Mouse (Mus musculus): Measurements from ENCODE around the gene Armc12.

Gene Armc12

DNA sequence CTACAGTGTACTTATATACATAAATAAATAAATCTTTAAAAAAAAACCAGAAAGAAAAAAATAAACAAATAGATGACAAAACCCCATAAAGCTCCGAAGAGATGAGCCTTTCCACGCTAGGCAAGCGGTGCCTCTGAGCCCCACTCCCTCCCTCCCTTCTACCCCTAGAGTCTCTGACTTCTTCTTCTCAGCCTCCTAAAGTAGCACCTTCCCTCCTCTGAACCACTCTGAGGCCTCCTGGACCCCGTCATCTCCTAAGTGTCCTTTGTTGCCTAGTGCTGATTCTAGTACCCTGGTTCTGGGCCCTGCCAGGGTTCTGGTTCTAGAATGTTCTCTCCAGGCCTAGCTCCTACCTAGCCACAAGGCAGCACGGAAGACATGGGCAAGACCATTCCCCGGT, at the start of gene Armc12:
TSS of gene Armc12 (plus strand) at position 301 of the 400 bp plus-strand sequence.
- no peak for DNase-seq (ENCODE audit: low spot score in 2 of 2)

GRCm38 (mm10) chr17:28484704-28485445, 45.7 kb upstream of the Armc12 start:
- DNase-seq (ENCODE audit: low spot score in 2 of 2) = no peak

DNA sequence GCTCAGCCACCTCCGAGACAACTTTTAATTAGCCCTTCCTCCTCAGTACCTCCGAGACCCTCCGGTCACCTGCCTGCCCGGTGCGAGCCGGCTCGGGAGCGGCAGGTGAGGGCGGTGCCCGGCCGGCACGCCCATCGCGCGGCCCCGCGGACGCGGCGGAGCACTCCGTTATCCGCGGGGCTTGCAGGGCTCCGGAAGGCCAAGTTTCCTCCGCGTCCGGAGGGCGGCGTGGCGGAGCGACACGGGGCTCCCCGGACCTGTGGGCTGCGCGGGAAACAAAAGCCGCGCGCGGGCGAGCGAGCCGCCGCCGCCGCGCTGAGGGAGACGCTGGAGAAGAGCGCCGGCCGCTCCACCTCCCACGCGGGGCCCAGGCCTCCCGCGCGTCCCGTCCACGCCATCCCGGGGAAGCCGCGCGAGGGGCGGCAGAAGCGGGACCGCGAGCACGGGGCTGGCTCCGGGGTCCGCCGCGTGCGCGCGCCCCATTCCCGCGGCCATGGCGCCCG, 45.1 kb upstream of the Armc12 start:
- no peak for DNase-seq (ENCODE audit: low spot score in 2 of 2)

- peak; percentile 93 to 96 for DNase-seq (ENCODE audit: low spot score in 2 of 2)
These were observed 44.6 kb upstream of the Armc12 start for GRCm38 (mm10) chr17:28485977-28486400.

DNA sequence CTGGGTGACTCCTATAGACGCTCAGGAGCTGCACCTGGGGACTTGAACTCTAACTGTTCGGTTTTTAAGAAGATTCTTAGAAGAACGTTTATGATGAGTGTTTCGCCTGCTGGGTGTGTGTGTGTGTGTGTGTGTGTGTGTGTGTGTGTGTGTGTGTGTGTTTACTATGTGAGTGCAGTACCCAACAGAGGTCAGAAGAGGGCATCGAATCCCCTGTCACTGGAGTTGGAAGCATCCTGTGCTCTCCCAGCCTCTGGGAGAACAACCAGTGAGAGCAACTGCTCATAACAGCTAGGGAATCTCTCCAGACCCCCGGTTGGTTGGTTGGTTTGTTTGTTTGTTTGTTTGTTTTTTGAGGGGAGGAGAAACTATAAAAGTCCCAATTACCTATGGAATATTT, 43.9 kb upstream of the Armc12 start:
- no peak for DNase-seq (ENCODE audit: low spot score in 2 of 2)

DNA sequence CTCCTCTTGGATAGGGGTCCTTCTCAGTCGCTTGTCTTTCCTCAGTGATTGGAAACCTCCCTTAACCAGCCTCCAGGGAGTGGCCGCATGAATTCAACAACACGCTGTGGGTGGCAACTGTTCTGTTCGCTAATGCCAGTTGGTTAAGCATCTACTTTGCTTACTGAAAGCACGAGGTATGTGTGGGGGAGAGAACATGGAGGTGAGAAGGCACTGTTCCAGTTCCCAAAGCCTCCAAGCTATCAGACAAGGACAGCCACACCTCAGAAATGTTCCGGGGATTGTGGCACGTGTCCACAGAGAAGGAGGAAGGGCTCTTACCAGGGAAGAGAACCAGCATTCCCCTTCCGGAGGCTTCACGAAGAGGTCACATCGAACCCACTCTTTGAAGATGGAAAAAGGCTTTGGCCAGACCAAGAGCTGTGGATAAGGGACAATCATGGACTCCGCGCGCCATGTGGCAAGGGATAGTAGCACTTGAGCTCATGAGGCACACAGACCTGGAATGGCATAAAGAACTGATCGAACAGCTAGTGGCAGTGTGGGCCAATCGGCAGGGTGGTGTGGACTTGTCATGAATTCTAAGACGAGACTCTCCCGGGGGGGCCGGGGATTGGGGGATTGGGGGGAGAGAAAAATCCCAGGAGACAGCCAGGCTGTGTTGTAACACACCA, 42.9 kb upstream of the Armc12 start:
- DNase-seq (ENCODE audit: low spot score in 2 of 2) = no peak

DNA sequence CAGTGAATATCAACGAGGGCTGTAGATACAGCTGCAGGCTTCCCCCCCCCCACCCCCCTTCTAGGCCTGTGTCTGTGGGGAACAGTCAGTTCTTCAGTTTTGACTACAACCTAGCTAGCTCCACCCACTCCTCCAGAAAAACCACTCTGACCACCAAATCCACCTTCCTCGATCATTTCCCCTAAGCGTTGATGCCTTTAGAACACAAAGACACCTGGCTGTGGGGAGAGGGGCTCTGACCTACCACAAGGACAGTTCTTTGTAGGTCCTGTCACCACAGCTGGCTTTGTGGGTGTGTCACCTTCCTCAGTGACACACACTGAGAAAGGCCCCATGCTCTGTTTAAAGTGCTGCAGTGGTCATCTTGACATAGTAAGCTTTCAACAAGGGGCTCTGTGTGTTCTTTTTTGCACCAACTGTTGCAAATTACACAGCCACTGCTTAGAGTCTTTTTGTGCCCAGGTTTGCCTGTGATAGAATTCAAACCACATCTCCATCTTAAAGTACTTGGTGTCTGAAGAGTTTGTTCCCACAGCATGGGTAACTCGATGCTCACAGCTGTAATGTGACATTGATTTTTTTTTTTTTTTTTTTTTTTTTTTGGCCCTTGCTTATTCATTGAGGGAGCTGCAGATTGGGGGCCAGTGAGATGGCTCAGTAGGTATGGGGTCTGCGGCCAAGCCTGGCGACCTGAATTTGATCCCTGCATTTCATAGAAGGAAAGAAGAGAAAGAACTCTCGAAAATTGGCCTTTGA, 42.2 kb upstream of the Armc12 start:
- DNase-seq (ENCODE audit: low spot score in 2 of 2) = no peak

DNA sequence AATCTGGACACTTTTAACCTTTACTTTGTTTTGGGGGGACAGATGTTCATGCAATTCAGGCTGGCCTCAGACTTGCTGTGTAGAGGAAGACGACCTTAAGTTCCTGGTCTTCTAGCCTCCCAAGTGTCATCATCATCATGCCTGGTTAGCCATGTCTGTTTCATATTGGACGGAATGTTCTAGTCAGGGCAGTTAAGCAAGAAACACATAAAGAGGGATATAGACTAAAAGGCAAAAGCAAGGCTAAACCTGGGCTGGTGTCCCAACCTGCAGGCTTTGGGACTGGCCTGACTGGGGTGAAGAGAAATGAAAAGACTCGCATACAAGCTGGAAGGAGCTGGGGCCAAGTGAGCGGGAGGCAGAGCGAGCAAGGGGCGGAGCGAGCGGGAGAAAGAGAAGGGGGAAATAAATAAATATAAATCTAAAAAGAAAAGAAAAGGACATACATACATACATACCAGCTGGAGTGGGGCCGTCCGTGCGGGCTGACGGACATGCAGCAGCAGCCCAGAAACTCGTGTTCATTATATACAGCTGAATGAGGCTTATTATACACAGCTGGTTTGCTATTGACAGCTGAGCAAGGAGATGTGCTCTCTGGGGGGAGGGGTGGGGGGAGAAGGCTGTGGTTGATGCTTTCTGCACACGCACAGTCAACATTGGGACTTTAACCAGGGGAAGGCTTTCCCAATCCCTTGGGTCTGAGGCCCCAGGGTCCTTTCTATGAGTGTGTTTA, 39.4 kb upstream of the Armc12 start:
- DNase-seq (ENCODE audit: low spot score in 2 of 2) = no peak

DNA sequence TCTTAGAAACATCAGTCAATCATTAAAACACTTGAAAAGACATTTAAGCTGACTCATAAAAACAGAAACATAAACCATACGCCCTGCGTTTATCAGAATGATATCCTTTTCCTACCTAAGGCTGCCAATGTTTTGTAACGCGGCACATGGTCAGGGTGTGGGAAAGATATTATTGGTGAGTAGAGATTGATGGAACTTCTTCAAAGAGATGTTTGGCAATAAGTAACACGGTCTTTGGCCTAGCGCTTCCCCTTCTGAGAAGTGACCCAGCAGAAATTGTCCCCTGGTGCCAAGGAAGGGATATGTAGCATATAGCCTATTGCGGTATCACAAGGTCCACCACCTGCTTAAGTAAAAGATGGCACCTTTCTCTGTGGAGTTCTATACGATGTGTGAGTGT, 34.8 kb upstream of the Armc12 start:
- DNase-seq (ENCODE audit: low spot score in 2 of 2) = no peak

DNA sequence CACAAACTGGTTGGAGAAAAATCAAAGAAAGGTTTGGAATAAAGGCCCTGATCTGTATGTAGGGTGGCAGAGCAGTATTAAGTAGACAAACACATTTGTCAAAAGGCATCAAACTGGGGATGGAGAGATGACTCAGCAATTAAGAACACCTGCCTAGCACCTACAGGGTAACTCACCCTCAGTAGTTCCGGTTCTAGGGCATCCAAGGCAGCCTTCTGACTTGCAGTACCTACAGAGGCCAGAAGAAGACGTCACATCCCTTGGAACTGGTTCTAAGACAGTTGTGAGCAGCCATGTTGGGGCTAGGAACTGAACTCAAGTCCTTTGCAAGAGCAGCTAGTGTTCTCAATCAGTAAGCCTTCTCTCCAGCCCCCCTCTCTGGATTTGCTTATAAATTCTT, 31.4 kb upstream of the Armc12 start:
- no peak for DNase-seq (ENCODE audit: low spot score in 2 of 2)

DNA sequence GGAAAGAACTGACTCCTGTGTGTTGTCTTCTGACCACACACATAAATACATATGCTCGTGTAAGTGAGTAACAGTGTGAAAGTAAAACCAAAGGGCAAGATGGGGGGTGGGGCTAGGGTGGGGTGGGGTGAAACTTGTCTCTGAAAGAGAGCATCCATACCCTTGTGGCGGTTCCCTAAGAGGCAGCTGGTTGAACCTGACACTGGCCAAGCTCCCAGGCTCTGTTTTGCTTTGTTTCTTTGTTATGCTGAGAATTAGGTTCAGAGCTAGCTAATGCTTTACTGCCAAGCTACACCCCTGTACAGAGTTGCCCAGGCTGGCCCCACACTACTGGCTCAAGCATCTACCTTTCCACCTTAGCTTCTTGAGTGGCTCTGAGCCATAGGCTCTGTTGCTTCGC, 30.1 kb upstream of the Armc12 start:
- DNase-seq (ENCODE audit: low spot score in 2 of 2) = no peak

GRCm38 (mm10) chr17:28502196-28502821, 28.3 kb upstream of the Armc12 start:
- DNase-seq (ENCODE audit: low spot score in 2 of 2) = no peak

DNA sequence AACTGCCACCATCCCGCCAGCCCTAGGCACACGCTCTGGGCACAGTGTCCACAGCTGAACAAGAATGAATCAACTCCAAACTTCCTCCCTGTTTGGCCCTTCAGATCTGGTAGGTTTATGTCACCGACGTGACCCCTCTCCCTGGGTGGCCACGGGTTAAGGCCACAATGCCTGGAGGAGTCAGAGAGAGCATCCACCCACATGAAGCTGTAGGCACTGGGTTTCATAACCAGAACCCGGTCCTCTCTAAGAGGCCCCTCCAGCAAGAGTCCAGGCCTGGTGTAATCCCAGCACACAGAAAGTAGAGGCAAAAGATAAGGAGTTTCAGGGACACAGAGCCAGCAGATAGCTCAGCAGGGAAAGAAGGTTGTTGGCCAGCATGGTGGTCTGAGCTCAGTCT, 26.4 kb upstream of the Armc12 start:
- no peak for DNase-seq (ENCODE audit: low spot score in 2 of 2)

DNA sequence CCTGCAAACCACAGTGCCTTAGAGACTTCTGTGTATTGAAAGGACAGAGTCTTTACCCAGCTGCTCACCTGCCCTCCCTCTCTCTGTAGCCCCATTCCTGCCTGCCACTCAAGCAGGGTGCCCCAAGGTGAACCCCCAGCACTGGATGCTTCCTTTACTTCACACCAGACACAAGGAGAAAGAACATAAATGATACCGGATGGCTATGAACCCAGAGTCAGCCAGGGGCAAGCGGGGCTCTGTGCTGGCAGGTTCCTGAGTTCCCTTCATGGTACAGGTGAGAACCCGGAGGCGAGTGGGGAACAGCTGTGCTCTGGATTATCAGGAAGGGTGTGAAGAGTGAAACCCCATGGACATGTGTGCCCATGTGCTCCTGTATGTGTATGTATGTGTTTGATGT, 25.0 kb upstream of the Armc12 start:
- no peak for DNase-seq (ENCODE audit: low spot score in 2 of 2)

- DNase-seq (ENCODE audit: low spot score in 2 of 2) = no peak
These were observed 23.7 kb upstream of the Armc12 start for GRCm38 (mm10) chr17:28506895-28507294.

- DNase-seq (ENCODE audit: low spot score in 2 of 2) = no peak
These were observed 23.1 kb upstream of the Armc12 start for GRCm38 (mm10) chr17:28507496-28507895.

- DNase-seq (ENCODE audit: low spot score in 2 of 2) = no peak
These were observed 19.9 kb upstream of the Armc12 start for GRCm38 (mm10) chr17:28510445-28511342.

DNA sequence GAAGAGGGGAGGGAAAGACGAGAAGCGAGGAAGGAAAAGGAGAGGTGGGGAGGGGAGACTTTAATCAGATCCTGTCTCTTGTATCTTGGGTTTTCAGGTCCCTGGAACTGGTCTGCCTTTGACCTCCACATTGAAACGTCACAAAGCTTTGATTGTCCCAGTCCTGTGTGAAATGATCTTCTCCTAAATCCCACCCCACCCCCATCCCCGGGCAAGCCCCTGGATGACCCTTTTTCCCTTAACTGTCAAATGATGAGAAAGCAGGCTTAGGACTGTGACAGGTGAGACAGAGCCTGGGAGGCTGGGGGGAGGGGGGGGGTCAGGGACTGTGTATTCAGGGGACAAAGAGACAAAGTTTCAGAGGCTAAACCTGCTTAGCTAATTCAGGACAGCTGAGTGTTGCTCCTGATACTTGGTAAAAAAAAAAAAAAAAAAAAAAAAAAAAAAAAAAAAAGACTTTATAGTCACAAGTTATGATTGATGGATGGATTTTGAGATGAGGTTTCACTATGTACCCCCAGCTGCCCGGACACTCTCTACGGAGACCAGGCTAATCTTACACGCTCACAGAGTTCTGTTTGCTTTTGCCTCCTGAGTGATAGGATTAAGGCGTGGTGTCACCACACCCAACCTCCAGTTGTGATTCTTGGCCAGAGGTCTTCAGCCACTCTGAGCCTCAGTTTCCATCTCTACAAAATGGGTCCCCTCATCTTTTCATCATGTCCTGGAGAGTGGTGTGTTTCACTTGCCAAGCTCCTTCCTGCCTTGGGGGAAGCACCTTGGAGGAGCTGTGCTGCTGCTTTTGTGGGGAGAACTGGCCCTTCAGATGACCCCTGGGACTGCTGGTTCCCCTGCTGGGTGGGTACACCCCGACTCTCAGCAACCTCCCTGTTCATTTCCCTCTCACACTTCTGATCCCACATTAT, 18.7 kb upstream of the Armc12 start:
- no peak for DNase-seq (ENCODE audit: low spot score in 2 of 2)

GRCm38 (mm10) chr17:28512696-28513095, 17.9 kb upstream of the Armc12 start:
- DNase-seq (ENCODE audit: low spot score in 2 of 2) = no peak

Measured in frontal cortex, postnatal 25 days (tissue).